Mouse (Mus musculus) midbrain, embryonic 15.5 days (tissue): ENCODE results near the gene Cisd1. TPM values are rescaled to one million over a fixed set of nuclear protein-coding genes. Genes with fewer than 3 reads are reported as not detected.

Source experiments
- ATAC-seq: fragments of 200-750 bp; cut with Nextera tagmentation; replicated peaks from 2 replicates; pipeline ENCODE4 v1.8.0; 2017; ENCODE audit warnings: moderate TSS enrichment
- H3K27ac ChIP-seq: fragments of 300-500 bp; sonication (generic); 2 replicates; pipeline ENCODE4 v1.5.1; 2015; ENCODE audit warnings: mild to moderate bottlenecking, inconsistent platforms
- H3K27me3 ChIP-seq: fragments of 300-500 bp; sonication (generic); replicated peaks from 2 replicates; pipeline ENCODE4 v1.6.1; 2015; ENCODE audit warnings: inconsistent platforms
- H3K36me3 ChIP-seq: fragments of 300-500 bp; sonication (generic); replicated peaks from 2 replicates; pipeline ENCODE4 v1.6.1; 2015; ENCODE audit warnings: inconsistent platforms
- H3K4me1 ChIP-seq: fragments of 300-500 bp; sonication (generic); 2 replicates; pipeline ENCODE4 v1.6.1; 2015; ENCODE audit warnings: inconsistent platforms
- H3K4me2 ChIP-seq: fragments of 300-500 bp; sonication (generic); 2 replicates; pipeline ENCODE4 v1.6.1; 2015; ENCODE audit warnings: inconsistent platforms, mild to moderate bottlenecking, moderate library complexity
- H3K4me3 ChIP-seq: fragments of 300-500 bp; sonication (generic); 2 replicates; pipeline ENCODE4 v1.5.1; 2015; ENCODE audit warnings: mild to moderate bottlenecking, inconsistent platforms
- H3K9ac ChIP-seq: fragments of 300-500 bp; sonication (generic); 2 replicates; pipeline ENCODE4 v1.6.1; 2015; ENCODE audit warnings: mild to moderate bottlenecking, inconsistent platforms
- H3K9me3 ChIP-seq: fragments of 300-500 bp; sonication (generic); 2 replicates; pipeline ENCODE4 v1.6.1; 2016; ENCODE audit warnings: inconsistent platforms
- WGBS: fragments of 180-500 bp; shearing (Covaris S2); methylation state at CpG from one replicate; pipeline ENCODE4 v1.1.7; 2015; ENCODE audit warnings: mixed read lengths; 5-methylcytosine and 5-hydroxymethylcytosine counted together
- polyA plus RNA-seq: library from polyadenylated mRNA; unstranded; fragments of >200 nt; fragmentation: Nextera tagmentation; extraction: Ambion mirVana; gene quantifications from 2 replicates; pipeline ENCODE4 v1.2.1, GENCODE M21; 2015

The Cisd1 gene
- polyA plus RNA-seq, 1 experiment from 2014 or later: 277 TPM

GRCm38 (mm10) chr10:71332859-71333258 is 11.9 kb downstream of the Cisd1 start:
- ATAC-seq: no peak
- 95% methylated on average over 9 of the region's 9 CpGs for WGBS
- H3K9ac ChIP-seq: no peak overlapping the region
- no peaks in the 10 kb centered on the region for H3K9me3 ChIP-seq
- H3K4me1 ChIP-seq: no peaks in the 10 kb centered on the region
- H3K27me3 ChIP-seq: no peaks in the 10 kb centered on the region
- H3K4me2 ChIP-seq: no peak overlapping the region
- no peak overlapping the region for H3K4me3 ChIP-seq
- peaks cover 6% of the 10 kb centered on the region; the same call in 1 of the 2 replicates for H3K36me3 ChIP-seq
- H3K27ac ChIP-seq: no peak overlapping the region

GRCm38 (mm10) chr10:71332376-71332775 is 12.4 kb downstream of the Cisd1 start:
- Histone ChIP-seq H3K27ac (no peak overlapping the region), H3K4me2 (no peak overlapping the region), H3K4me1 (no peaks in the 10 kb centered on the region), H3K9ac (no peak overlapping the region), H3K27me3 (no peaks in the 10 kb centered on the region), H3K36me3 (peaks cover 6% of the 10 kb centered on the region; the same call in 1 of the 2 replicates), H3K9me3 (no peaks in the 10 kb centered on the region), H3K4me3 (no peak overlapping the region)
- no peak for ATAC-seq
- 91% methylated on average over 4 of the region's 4 CpGs for WGBS

- Histone ChIP-seq H3K4me3 (no peak overlapping the region), H3K36me3 (peaks cover 6% of the 10 kb centered on the region; the same call in 1 of the 2 replicates), H3K27me3 (no peaks in the 10 kb centered on the region), H3K9me3 (no peaks in the 10 kb centered on the region), H3K9ac (no peak overlapping the region), H3K4me2 (no peak overlapping the region), H3K4me1 (no peaks in the 10 kb centered on the region), H3K27ac (no peak overlapping the region)
- WGBS: 95% methylated on average over 7 of the region's 7 CpGs
- ATAC-seq: no peak
Measured at GRCm38 (mm10) chr10:71331908-71332307, 12.8 kb downstream of the Cisd1 start.

GRCm38 (mm10) chr10:71330070-71330469 is 14.7 kb downstream of the Cisd1 start:
- WGBS: 94% methylated on average over 12 of the region's 12 CpGs
- Histone ChIP-seq H3K36me3 (peaks cover 6% of the 10 kb centered on the region; the same call in 1 of the 2 replicates), H3K27ac (no peak overlapping the region), H3K9ac (no peak overlapping the region), H3K27me3 (no peaks in the 10 kb centered on the region), H3K9me3 (no peaks in the 10 kb centered on the region), H3K4me2 (no peak overlapping the region), H3K4me3 (no peak overlapping the region), H3K4me1 (no peaks in the 10 kb centered on the region)
- no peak for ATAC-seq

GRCm38 (mm10) chr10:71329295-71329694 is 15.5 kb downstream of the Cisd1 start:
- Histone ChIP-seq H3K4me3 (no peak overlapping the region), H3K4me2 (no peak overlapping the region), H3K36me3 (peaks cover 6% of the 10 kb centered on the region; the same call in 1 of the 2 replicates), H3K9me3 (no peaks in the 10 kb centered on the region), H3K27ac (no peak overlapping the region), H3K27me3 (no peaks in the 10 kb centered on the region), H3K9ac (no peak overlapping the region), H3K4me1 (no peaks in the 10 kb centered on the region)
- ATAC-seq: no peak
- WGBS: 95% methylated on average over 6 of the region's 6 CpGs

GRCm38 (mm10) chr10:71328870-71329269 is 15.9 kb downstream of the Cisd1 start:
- no peaks in the 10 kb centered on the region for H3K4me1 ChIP-seq
- no peaks in the 10 kb centered on the region for H3K9me3 ChIP-seq
- no peak overlapping the region for H3K4me3 ChIP-seq
- H3K9ac ChIP-seq: no peak overlapping the region
- no peak overlapping the region for H3K4me2 ChIP-seq
- no peak overlapping the region for H3K27ac ChIP-seq
- H3K36me3 ChIP-seq: peaks cover 6% of the 10 kb centered on the region; the same call in 1 of the 2 replicates
- 86% methylated on average over 5 of the region's 5 CpGs for WGBS
- no peaks in the 10 kb centered on the region for H3K27me3 ChIP-seq
- ATAC-seq: no peak

- no peak overlapping the region for H3K27ac ChIP-seq
- 86% methylated on average over 6 of the region's 6 CpGs for WGBS
- no peaks in the 10 kb centered on the region for H3K27me3 ChIP-seq
- H3K4me2 ChIP-seq: no peak overlapping the region
- ATAC-seq: no peak
- H3K4me1 ChIP-seq: no peaks in the 10 kb centered on the region
- H3K9ac ChIP-seq: no peak overlapping the region
- H3K9me3 ChIP-seq: no peaks in the 10 kb centered on the region
- no peak overlapping the region for H3K4me3 ChIP-seq
- peaks cover 6% of the 10 kb centered on the region; the same call in 1 of the 2 replicates for H3K36me3 ChIP-seq
Measured at GRCm38 (mm10) chr10:71328382-71328781, 16.4 kb downstream of the Cisd1 start.

GRCm38 (mm10) chr10:71327386-71327785 is 17.4 kb downstream of the Cisd1 start:
- Histone ChIP-seq H3K27ac (no peak overlapping the region), H3K9ac (no peak overlapping the region), H3K9me3 (no peaks in the 10 kb centered on the region), H3K36me3 (peaks cover 6% of the 10 kb centered on the region; the same call in 1 of the 2 replicates), H3K4me2 (no peak overlapping the region), H3K27me3 (no peaks in the 10 kb centered on the region), H3K4me3 (no peak overlapping the region), H3K4me1 (no peaks in the 10 kb centered on the region)
- 88% methylated on average over 10 of the region's 10 CpGs for WGBS
- no peak for ATAC-seq

- ATAC-seq: no peak; the same call in 1 of the 2 replicates
- WGBS: 14% methylated on average over 7 of the region's 7 CpGs
- Histone ChIP-seq H3K9ac (no peak overlapping the region), H3K27me3 (no peaks in the 10 kb centered on the region), H3K4me1 (no peaks in the 10 kb centered on the region), H3K4me2 (no peak overlapping the region), H3K36me3 (peaks cover 6% of the 10 kb centered on the region; the same call in 1 of the 2 replicates), H3K9me3 (no peaks in the 10 kb centered on the region), H3K4me3 (no peak overlapping the region), H3K27ac (no peak overlapping the region)
Measured at GRCm38 (mm10) chr10:71326789-71327188, 18.0 kb downstream of the Cisd1 start.

GRCm38 (mm10) chr10:71326123-71326522 is 18.6 kb downstream of the Cisd1 start:
- ATAC-seq: no peak
- Histone ChIP-seq H3K9ac (no peak overlapping the region), H3K9me3 (no peaks in the 10 kb centered on the region), H3K36me3 (peaks cover 6% of the 10 kb centered on the region; the same call in 1 of the 2 replicates), H3K4me3 (no peak overlapping the region), H3K27ac (no peak overlapping the region), H3K27me3 (no peaks in the 10 kb centered on the region), H3K4me2 (no peak overlapping the region), H3K4me1 (no peaks in the 10 kb centered on the region)
- WGBS: 82% methylated on average over 7 of the region's 7 CpGs

GRCm38 (mm10) chr10:71323669-71324068 is 21.1 kb downstream of the Cisd1 start:
- H3K9me3 ChIP-seq: no peaks in the 10 kb centered on the region
- no peak overlapping the region for H3K4me2 ChIP-seq
- no peak overlapping the region for H3K9ac ChIP-seq
- no peaks in the 10 kb centered on the region for H3K36me3 ChIP-seq
- no peaks in the 10 kb centered on the region for H3K4me1 ChIP-seq
- H3K4me3 ChIP-seq: no peak overlapping the region
- no peaks in the 10 kb centered on the region for H3K27me3 ChIP-seq
- H3K27ac ChIP-seq: no peak overlapping the region
- 86% methylated on average over 8 of the region's 8 CpGs for WGBS
- no peak for ATAC-seq

- no peak overlapping the region for H3K4me2 ChIP-seq
- H3K9ac ChIP-seq: no peak overlapping the region
- H3K27ac ChIP-seq: no peak overlapping the region
- ATAC-seq: no peak
- H3K27me3 ChIP-seq: no peaks in the 10 kb centered on the region
- no peak overlapping the region for H3K4me3 ChIP-seq
- no peaks in the 10 kb centered on the region for H3K36me3 ChIP-seq
- WGBS: 72% methylated on average over 7 of the region's 7 CpGs
- no peaks in the 10 kb centered on the region for H3K9me3 ChIP-seq
- H3K4me1 ChIP-seq: no peaks in the 10 kb centered on the region
Measured at GRCm38 (mm10) chr10:71316497-71316896, 28.3 kb downstream of the Cisd1 start.

- Histone ChIP-seq H3K4me2 (no peak overlapping the region), H3K27ac (no peak overlapping the region), H3K4me1 (no peaks in the 10 kb centered on the region), H3K36me3 (no peaks in the 10 kb centered on the region), H3K9ac (no peak overlapping the region), H3K27me3 (no peaks in the 10 kb centered on the region), H3K9me3 (no peaks in the 10 kb centered on the region), H3K4me3 (no peak overlapping the region)
- ATAC-seq: no peak
- WGBS: 84% methylated on average over 11 of the region's 11 CpGs
Measured at GRCm38 (mm10) chr10:71316056-71316455, 28.7 kb downstream of the Cisd1 start.
